Mouse (Mus musculus) MEL (cell line): ENCODE measurements around the gene Spc24. TPM values are rescaled to one million over a fixed set of nuclear protein-coding genes. Genes with fewer than 3 reads are reported as not detected.

Experiments
- DNase-seq: peaks from one replicate; pipeline ENCODE4 v3.0.0; 2011; ENCODE audit warnings: low read depth, low spot score
- H3K27ac ChIP-seq: 2 replicates; pipeline ENCODE4 v1.5.1; 2012; ENCODE audit warnings: low read depth, mild to moderate bottlenecking, control low read depth, low read length, moderate library complexity; ENCODE audit not compliant: control insufficient read depth
- H3K27me3 ChIP-seq, 2 experiments: fragments of 150-350 bp in 1 of 2; sonication (generic) in 1 of 2; 2 replicates each; pipeline ENCODE4 v1.6.1; 2012; ENCODE audit warnings: low read length in 2 of 2, mild to moderate bottlenecking in 2 of 2, improper control_type of control experiment in 1 of 2, moderate library complexity in 1 of 2; ENCODE audit not compliant: insufficient read depth in 2 of 2, control insufficient read depth in 1 of 2
- H3K36me3 ChIP-seq, 2 experiments: 2 replicates each; pipeline ENCODE4 v1.6.1; 2012 to 2014; ENCODE audit warnings: low read length in 2 of 2, improper control_type of control experiment in 1 of 2, inconsistent platforms in 1 of 2, mild to moderate bottlenecking in 1 of 2; ENCODE audit not compliant: insufficient read depth in 2 of 2, control insufficient read depth in 1 of 2
- H3K4me1 ChIP-seq, 2 experiments: fragments of 150-350 bp in 1 of 2; sonication (generic) in 1 of 2; 2 replicates each; pipeline ENCODE4 v1.6.1; 2012; ENCODE audit warnings: low read length in 2 of 2, improper control_type of control experiment in 1 of 2, mild to moderate bottlenecking in 1 of 2; ENCODE audit not compliant: insufficient read depth in 2 of 2, control insufficient read depth in 1 of 2
- H3K4me3 ChIP-seq, 2 experiments: fragments of 150-350 bp in 1 of 2; sonication (generic) in 1 of 2; 2 replicates each; pipeline ENCODE4 v1.5.1; 2012; ENCODE audit warnings: low read depth in 2 of 2, low read length in 2 of 2, mild to moderate bottlenecking in 2 of 2, moderate library complexity in 2 of 2, control low read depth in 1 of 2, improper control_type of control experiment in 1 of 2; ENCODE audit not compliant: control insufficient read depth in 1 of 2, insufficient read depth in 1 of 2
- H3K79me2 ChIP-seq: 2 replicates; pipeline ENCODE4 v1.6.1; 2012; ENCODE audit warnings: mild to moderate bottlenecking, low read length, moderate library complexity; ENCODE audit not compliant: control insufficient read depth, poor library complexity, insufficient read depth
- H3K9ac ChIP-seq: 2 replicates; pipeline ENCODE4 v1.6.1; 2012; ENCODE audit warnings: low read depth, mild to moderate bottlenecking, control low read depth, low read length, moderate library complexity; ENCODE audit not compliant: control insufficient read depth, poor library complexity, severe bottlenecking
- H3K9me3 ChIP-seq: fragments of 150-350 bp; sonication (generic); replicated peaks from 2 replicates; pipeline ENCODE4 v1.6.1; 2012; ENCODE audit warnings: mild to moderate bottlenecking, low read length, improper control_type of control experiment, moderate library complexity; ENCODE audit not compliant: insufficient read depth
- CTCF ChIP-seq, 3 experiments: IDR thresholded peaks in 2 of 3; conservative IDR thresholded peaks in 1 of 3; 2 replicates each; pipeline ENCODE4 v1.5.1; 2011 to 2012; ENCODE audit warnings: low read length in 3 of 3, low read depth in 2 of 3, mild to moderate bottlenecking in 2 of 3, improper control_type of control experiment in 1 of 3, inconsistent platforms in 1 of 3, mixed read lengths in 1 of 3, moderate library complexity in 1 of 3; ENCODE audit not compliant: control insufficient read depth in 1 of 3, insufficient read depth in 1 of 3, poor library complexity in 1 of 3, severe bottlenecking in 1 of 3
- EP300 ChIP-seq, 2 experiments: IDR thresholded peaks; 2 replicates each; pipeline ENCODE4 v1.6.1; 2011; ENCODE audit warnings: improper control_type of control experiment in 2 of 2, low read length in 2 of 2, low read depth in 1 of 2, mild to moderate bottlenecking in 1 of 2
- ETS1 ChIP-seq: IDR thresholded peaks from 2 replicates; pipeline ENCODE4 v1.6.1; 2012; ENCODE audit warnings: low read depth, mild to moderate bottlenecking, inconsistent platforms, low read length, improper control_type of control experiment, moderate library complexity
- GATA1 ChIP-seq: IDR thresholded peaks from 2 replicates; pipeline ENCODE4 v1.6.1; 2011; ENCODE audit warnings: low read depth, low read length, improper control_type of control experiment
- HCFC1 ChIP-seq: IDR thresholded peaks from 2 replicates; pipeline ENCODE4 v1.6.1; 2012; ENCODE audit warnings: low read depth, mild to moderate bottlenecking, inconsistent platforms, low read length, improper control_type of control experiment, moderate library complexity
- MAZ ChIP-seq: IDR thresholded peaks from 2 replicates; pipeline ENCODE4 v1.6.1; 2012; ENCODE audit warnings: low read depth, mild to moderate bottlenecking, inconsistent platforms, low read length, improper control_type of control experiment
- MXI1 ChIP-seq: IDR thresholded peaks from 2 replicates; pipeline ENCODE4 v1.6.1; 2011; ENCODE audit warnings: mild to moderate bottlenecking, low read depth, low read length, improper control_type of control experiment
- MYC ChIP-seq: IDR thresholded peaks from 2 replicates; pipeline ENCODE4 v1.6.1; 2011; ENCODE audit warnings: low read depth, mild to moderate bottlenecking, low read length, improper control_type of control experiment, moderate library complexity
- NELFE ChIP-seq: IDR thresholded peaks from 2 replicates; pipeline ENCODE4 v1.6.1; 2011; ENCODE audit warnings: low read depth, low read length, improper control_type of control experiment
- POLR2A ChIP-seq, 2 experiments: IDR thresholded peaks; 2 replicates each; pipeline ENCODE4 v1.6.1; 2011 to 2012; ENCODE audit warnings: low read length in 2 of 2, mild to moderate bottlenecking in 2 of 2, control low read depth in 1 of 2, improper control_type of control experiment in 1 of 2, low read depth in 1 of 2, moderate library complexity in 1 of 2; ENCODE audit not compliant: control insufficient read depth in 1 of 2, insufficient read depth in 1 of 2, poor library complexity in 1 of 2
- POLR2AphosphoS5 ChIP-seq: IDR thresholded peaks from 2 replicates; pipeline ENCODE4 v1.6.1; 2012; ENCODE audit warnings: low read depth, borderline replicate concordance, mild to moderate bottlenecking, inconsistent platforms, low read length, moderate library complexity, mixed read lengths
- RAD21 ChIP-seq: IDR thresholded peaks from 2 replicates; pipeline ENCODE4 v1.6.1; 2011; ENCODE audit warnings: mild to moderate bottlenecking, low read depth, low read length, improper control_type of control experiment
- RCOR1 ChIP-seq: IDR thresholded peaks from 2 replicates; pipeline ENCODE4 v1.6.1; 2012; ENCODE audit warnings: low read depth, mild to moderate bottlenecking, inconsistent platforms, low read length, improper control_type of control experiment
- SIN3A ChIP-seq: IDR thresholded peaks from 2 replicates; pipeline ENCODE4 v1.6.1; 2012; ENCODE audit warnings: low read length, improper control_type of control experiment, inconsistent platforms
- TAL1 ChIP-seq: IDR thresholded peaks from 2 replicates; pipeline ENCODE4 v1.6.1; 2012; ENCODE audit warnings: mild to moderate bottlenecking, inconsistent platforms, low read length, moderate library complexity, mixed read lengths
- TBP ChIP-seq: IDR thresholded peaks from 2 replicates; pipeline ENCODE4 v1.8.0; 2011; ENCODE audit warnings: low read depth, low read length, improper control_type of control experiment
- UBTF ChIP-seq: IDR thresholded peaks from 2 replicates; pipeline ENCODE4 v1.6.1; 2012; ENCODE audit warnings: low read depth, mild to moderate bottlenecking, inconsistent platforms, low read length, improper control_type of control experiment, moderate library complexity, borderline replicate concordance; ENCODE audit not compliant: insufficient read depth
- USF2 ChIP-seq, 2 experiments: IDR thresholded peaks; 2 replicates each; pipeline ENCODE4 v1.6.1; 2011 to 2012; ENCODE audit warnings: improper control_type of control experiment in 2 of 2, low read length in 2 of 2, borderline replicate concordance in 1 of 2, inconsistent platforms in 1 of 2, low read depth in 1 of 2, mild to moderate bottlenecking in 1 of 2; ENCODE audit not compliant: insufficient read depth in 1 of 2
- ZKSCAN1 ChIP-seq: IDR thresholded peaks from 2 replicates; pipeline ENCODE4 v1.6.1; 2012; ENCODE audit warnings: low read depth, mild to moderate bottlenecking, inconsistent platforms, low read length, improper control_type of control experiment, moderate library complexity
- ZNF384 ChIP-seq: IDR thresholded peaks from 2 replicates; pipeline ENCODE4 v1.6.1; 2012; ENCODE audit warnings: low read depth, mild to moderate bottlenecking, inconsistent platforms, low read length, improper control_type of control experiment
- polyA plus RNA-seq, 2 experiments: library from polyadenylated mRNA; stranded (reverse) in 1 of 2; unstranded in 1 of 2; fragments of >175 nt in 1 of 2; fragments of >200 nt in 1 of 2; gene quantifications; 2 replicates each; pipeline versions ENCODE4 v1.2.1 to v1.2.4; 2012; ENCODE audit warnings: low replicate concordance in 2 of 2, low read depth in 1 of 2; ENCODE audit not compliant: insufficient read length in 2 of 2, insufficient read depth in 1 of 2, missing spikeins in 1 of 2
- total RNA-seq: library from RNA; depleted of rRNA; stranded (reverse); fragments of 300-350 nt; gene quantifications from 2 replicates; pipeline ENCODE4 v1.2.3, GENCODE M21; 2012

Spc24 gene
- total and polyA plus RNA-seq, 3 experiments = 304 to 377 TPM; not detected in 1

GRCm38 (mm10) chr9:21715298-21715697 lies 44.8 kb downstream of the Spc24 start:
- H3K9me3 ChIP-seq = no peaks in the 10 kb centered on the region
- peak in 1 of 2 experiments; percentile 90; a peak in 2 of 4 replicates for TF ChIP-seq POLR2A (IDR thresholded peaks at IDR 0.05; ENCODE audit: control insufficient read depth in 1 of 2, insufficient read depth in 1 of 2, low read depth in 1 of 2, low read length in 2 of 2, poor library complexity in 1 of 2)
- no peak for TF ChIP-seq RCOR1
- TF ChIP-seq UBTF = peak; percentile 89
- TF ChIP-seq GATA1 = peak; percentile 98
- 0 out of 2 replicates have a peak, but pooled peaks have one; percentile 62 for TF ChIP-seq POLR2AphosphoS5
- TF ChIP-seq TAL1 = peak; percentile 94
- TF ChIP-seq HCFC1 = no peak
- peak; percentile 90 for TF ChIP-seq TBP
- H3K79me2 ChIP-seq = no peaks in the 10 kb centered on the region
- H3K4me1 ChIP-seq = peaks cover 18 to 37% of the 10 kb centered on the region in 2 experiments
- peak overlapping the region; percentile 11 to 13 for H3K4me3 ChIP-seq
- peak; percentile 100 for DNase-seq
- H3K9ac ChIP-seq = peak overlapping the region; percentile 29
- no peaks in the 10 kb centered on the region for H3K27me3 ChIP-seq
- H3K36me3 ChIP-seq = peaks cover 0 to 30% of the 10 kb centered on the region in 2 experiments; a peak in 2 of 4 replicates
- H3K27ac ChIP-seq = peak overlapping the region; percentile 55

GRCm38 (mm10) chr9:21709340-21709739 lies 50.8 kb downstream of the Spc24 start:
- Histone ChIP-seq H3K4me1 (no peaks in the 10 kb centered on the region), H3K9me3 (no peaks in the 10 kb centered on the region), H3K27me3 (no peaks in the 10 kb centered on the region), H3K79me2 (no peaks in the 10 kb centered on the region), H3K9ac (no peak overlapping the region), H3K27ac (no peak overlapping the region), H3K4me3 (no peak overlapping the region), H3K36me3 (peaks cover 0 to 6% of the 10 kb centered on the region in 2 experiments; a peak in 2 of 4 replicates)
- no peak for DNase-seq
- TF ChIP-seq MAZ (no peak), ETS1 (no peak), GATA1 (no peak), RCOR1 (no peak), MYC (no peak), EP300 (IDR thresholded peaks at IDR 0.05; ENCODE audit: low read depth in 1 of 2, low read length in 2 of 2) (no peak), USF2 (IDR thresholded peaks at IDR 0.05; ENCODE audit: borderline replicate concordance in 1 of 2, insufficient read depth in 1 of 2, low read depth in 1 of 2, low read length in 2 of 2) (no peak), SIN3A (no peak), MXI1 (no peak), ZKSCAN1 (no peak), ZNF384 (no peak), NELFE (no peak), CTCF (IDR thresholded peaks at IDR 0.05 in 2 of 3, conservative IDR thresholded peaks at IDR 0.05 in 1 of 3; ENCODE audit: control insufficient read depth in 1 of 3, insufficient read depth in 1 of 3, low read depth in 2 of 3, low read length in 3 of 3, poor library complexity in 1 of 3, severe bottlenecking in 1 of 3) (no peak), RAD21 (no peak)
